Mouse (Mus musculus) neural tube, embryonic 11.5 days (tissue): ENCODE data around the gene Rbpms2. TPM values are rescaled to one million over a fixed set of nuclear protein-coding genes. Genes with fewer than 3 reads are reported as not detected.
"Not testable (repeated sequence)": the region's sequence is repeated elsewhere in the genome, so short reads cannot be mapped to it uniquely, and the experiment has no call there.

Experiments
- ATAC-seq: fragments of 200-750 bp; cut with Nextera tagmentation; 2 replicates; pipeline ENCODE4 v1.8.0; 2017; ENCODE audit warnings: moderate number of reproducible peaks, mild to moderate bottlenecking, moderate TSS enrichment, moderate library complexity; ENCODE audit not compliant: insufficient read depth, low FRiP score, low TSS enrichment
- DNase-seq: peaks from one replicate; pipeline ENCODE4 v3.0.0-alpha.2; 2015; ENCODE audit warnings: low spot score
- H3K27ac ChIP-seq: fragments of 300-500 bp; sonication (generic); 2 replicates; pipeline ENCODE4 v1.5.1; 2014; ENCODE audit warnings: low read depth, mild to moderate bottlenecking, low read length
- H3K27me3 ChIP-seq: fragments of 300-500 bp; sonication (generic); 2 replicates; pipeline ENCODE4 v1.6.1; 2014; ENCODE audit warnings: mild to moderate bottlenecking, low read length, mixed read lengths; ENCODE audit not compliant: control insufficient read depth, insufficient read depth
- H3K36me3 ChIP-seq: fragments of 300-500 bp; sonication (generic); 2 replicates; pipeline ENCODE4 v1.6.1; 2014; ENCODE audit warnings: mild to moderate bottlenecking, low read length, moderate library complexity, mixed read lengths; ENCODE audit not compliant: control insufficient read depth, insufficient read depth
- H3K4me1 ChIP-seq: fragments of 300-500 bp; sonication (generic); 2 replicates; pipeline ENCODE4 v1.6.1; 2014; ENCODE audit warnings: low read length, mixed read lengths; ENCODE audit not compliant: control insufficient read depth, insufficient read depth
- H3K4me2 ChIP-seq: fragments of 300-500 bp; sonication (generic); 2 replicates; pipeline ENCODE4 v1.6.1; 2014; ENCODE audit warnings: low read depth, mild to moderate bottlenecking, moderate library complexity
- H3K4me3 ChIP-seq: fragments of 300-500 bp; sonication (generic); 2 replicates; pipeline ENCODE4 v1.5.1; 2014; ENCODE audit warnings: low read depth, low read length
- H3K9ac ChIP-seq: fragments of 300-500 bp; sonication (generic); 2 replicates; pipeline ENCODE4 v1.6.1; 2014; ENCODE audit warnings: mild to moderate bottlenecking, low read length
- H3K9me3 ChIP-seq: fragments of 300-500 bp; sonication (generic); 2 replicates; pipeline ENCODE4 v1.6.1; 2016; ENCODE audit warnings: low read length; ENCODE audit not compliant: control insufficient read depth
- WGBS: fragments of 180-500 bp; shearing (Covaris S2); extraction: QIAGEN DNeasy Blood & Tissue Kit; methylation state at CpG from one replicate; pipeline ENCODE4 v1.1.7; 2014; 5-methylcytosine and 5-hydroxymethylcytosine counted together
- polyA plus RNA-seq: library from polyadenylated mRNA; unstranded; fragments of >200 nt; fragmentation: Nextera tagmentation; extraction: Ambion mirVana; gene quantifications from 2 replicates; pipeline ENCODE4 v1.2.1, GENCODE M21; 2014

Gene Rbpms2
- polyA plus RNA-seq, 1 experiment from 2014 or later: 20.7 TPM

- no peaks in the 10 kb centered on the region for H3K9me3 ChIP-seq
- DNase-seq (no peak), ATAC-seq (no peak)
- no peaks in the 10 kb centered on the region for H3K36me3 ChIP-seq
- no peak overlapping the region for H3K4me2 ChIP-seq
- H3K9ac ChIP-seq: no peak overlapping the region
- no peak overlapping the region for H3K27ac ChIP-seq
- peaks cover 6% of the 10 kb centered on the region; the same call in 1 of the 2 replicates for H3K4me1 ChIP-seq
- no peaks in the 10 kb centered on the region for H3K27me3 ChIP-seq
- 83% methylated on average over 4 of the region's 4 CpGs for WGBS
- H3K4me3 ChIP-seq: no peak overlapping the region
Measured at GRCm38 (mm10) chr9:65644960-65645359, 15.5 kb downstream of the Rbpms2 start.

DNA sequence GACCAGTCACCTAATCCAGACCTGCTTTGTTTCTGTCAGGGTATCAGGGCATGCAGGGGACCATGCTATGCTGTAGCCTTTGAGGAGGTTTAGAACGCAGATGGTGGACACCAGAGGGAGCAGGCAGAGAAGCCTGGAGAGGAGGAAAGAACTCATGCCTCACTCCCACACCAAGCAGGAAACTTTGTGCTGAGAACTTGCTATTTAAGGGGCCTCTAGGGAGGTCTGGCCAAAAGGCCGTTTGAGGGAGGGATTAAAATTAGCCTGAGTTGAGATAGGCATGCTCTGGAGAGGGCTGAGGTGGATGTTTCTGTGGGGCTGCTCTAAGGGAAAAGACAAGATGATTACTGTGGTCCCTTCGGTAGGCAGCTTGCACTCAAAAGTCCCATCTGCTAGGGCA lies 16.5 kb downstream of the Rbpms2 start:
- no peaks in the 10 kb centered on the region for H3K27me3 ChIP-seq
- DNase-seq (no peak), ATAC-seq (no peak)
- WGBS: 64% methylated on average over 3 of the region's 3 CpGs
- H3K4me3 ChIP-seq: no peak overlapping the region
- H3K9ac ChIP-seq: no peak overlapping the region
- H3K27ac ChIP-seq: no peak overlapping the region
- no peaks in the 10 kb centered on the region for H3K9me3 ChIP-seq
- H3K4me2 ChIP-seq: no peak overlapping the region
- H3K4me1 ChIP-seq: peaks cover 3% of the 10 kb centered on the region; the same call in 1 of the 2 replicates
- no peaks in the 10 kb centered on the region for H3K36me3 ChIP-seq

DNA sequence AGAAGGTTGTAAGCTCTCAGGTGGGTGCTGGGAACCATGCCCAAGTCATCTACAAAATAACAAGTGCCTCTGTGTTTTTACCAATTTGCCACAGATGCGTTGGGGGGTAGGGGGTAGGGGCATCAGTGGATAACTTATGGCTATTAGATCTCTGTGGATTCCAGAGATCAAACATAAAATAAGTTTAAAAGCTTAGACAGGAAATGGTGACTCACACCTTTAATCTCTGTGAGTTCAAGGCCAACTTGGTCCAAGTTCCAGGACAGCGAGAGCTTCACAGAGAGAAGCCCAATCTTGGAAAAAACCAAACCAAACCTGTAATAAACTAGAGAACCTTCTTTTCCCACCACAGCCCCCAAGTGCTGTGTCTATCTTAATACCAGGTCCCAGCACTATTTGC lies 17.3 kb downstream of the Rbpms2 start:
- no peak overlapping the region for H3K4me2 ChIP-seq
- no peaks in the 10 kb centered on the region for H3K9me3 ChIP-seq
- H3K9ac ChIP-seq: no peak overlapping the region
- no peaks in the 10 kb centered on the region; the same call in 1 of the 2 replicates for H3K4me1 ChIP-seq
- WGBS: 91% methylated on average over 2 of the region's 2 CpGs
- H3K27ac ChIP-seq: no peak overlapping the region
- H3K36me3 ChIP-seq: no peaks in the 10 kb centered on the region
- no peak overlapping the region for H3K4me3 ChIP-seq
- DNase-seq: no peak
- ATAC-seq: no peak
- no peaks in the 10 kb centered on the region for H3K27me3 ChIP-seq

- H3K4me2 ChIP-seq: no peak overlapping the region
- H3K36me3 ChIP-seq: no peaks in the 10 kb centered on the region
- no peak overlapping the region for H3K9ac ChIP-seq
- no peak overlapping the region for H3K27ac ChIP-seq
- WGBS: 95% methylated on average over 13 of the region's 13 CpGs
- DNase-seq (no peak), ATAC-seq (no peak)
- H3K9me3 ChIP-seq: no peaks in the 10 kb centered on the region
- no peak overlapping the region for H3K4me3 ChIP-seq
- H3K27me3 ChIP-seq: no peaks in the 10 kb centered on the region
- H3K4me1 ChIP-seq: no peaks in the 10 kb centered on the region
Measured at GRCm38 (mm10) chr9:65648730-65649129, 19.3 kb downstream of the Rbpms2 start.

DNA sequence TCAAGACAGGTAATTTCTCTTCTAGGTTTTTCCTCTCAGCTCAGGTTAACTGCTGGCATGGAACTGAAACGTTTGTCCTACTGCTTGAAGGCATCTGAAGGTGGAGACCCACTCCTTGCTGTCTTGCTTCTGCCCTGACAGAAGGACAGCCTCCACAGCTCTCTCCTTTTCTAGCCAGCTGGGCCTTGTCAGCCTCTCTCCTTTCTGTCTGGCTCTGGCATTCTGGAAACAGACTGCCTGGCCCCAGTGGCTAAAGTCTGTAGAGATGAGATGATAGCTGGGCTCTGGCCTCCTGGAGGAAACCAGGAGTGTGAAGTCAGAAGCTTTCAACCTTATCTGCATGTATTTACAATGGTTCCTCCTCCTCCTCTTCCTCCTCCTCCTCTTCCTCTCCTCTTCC lies 20.5 kb downstream of the Rbpms2 start:
- no peaks in the 10 kb centered on the region for H3K36me3 ChIP-seq
- no peak overlapping the region for H3K4me3 ChIP-seq
- no peak overlapping the region for H3K27ac ChIP-seq
- ATAC-seq (no peak), DNase-seq (no peak)
- no peak overlapping the region for H3K4me2 ChIP-seq
- no peaks in the 10 kb centered on the region for H3K9me3 ChIP-seq
- no peaks in the 10 kb centered on the region for H3K4me1 ChIP-seq
- 73% methylated on average over 1 of the region's 1 CpGs for WGBS
- no peaks in the 10 kb centered on the region for H3K27me3 ChIP-seq
- H3K9ac ChIP-seq: no peak overlapping the region

GRCm38 (mm10) chr9:65651957-65652356 lies 22.5 kb downstream of the Rbpms2 start:
- H3K9me3 ChIP-seq, H3K27ac ChIP-seq, H3K4me3 ChIP-seq, ATAC-seq, DNase-seq, H3K4me2 ChIP-seq, H3K4me1 ChIP-seq, H3K27me3 ChIP-seq, H3K9ac ChIP-seq, H3K36me3 ChIP-seq: not testable (repeated sequence)
- 91% methylated on average over 1 of the region's 1 CpGs for WGBS

GRCm38 (mm10) chr9:65653741-65654140 lies 24.3 kb downstream of the Rbpms2 start:
- H3K9ac ChIP-seq: no peak overlapping the region

DNA sequence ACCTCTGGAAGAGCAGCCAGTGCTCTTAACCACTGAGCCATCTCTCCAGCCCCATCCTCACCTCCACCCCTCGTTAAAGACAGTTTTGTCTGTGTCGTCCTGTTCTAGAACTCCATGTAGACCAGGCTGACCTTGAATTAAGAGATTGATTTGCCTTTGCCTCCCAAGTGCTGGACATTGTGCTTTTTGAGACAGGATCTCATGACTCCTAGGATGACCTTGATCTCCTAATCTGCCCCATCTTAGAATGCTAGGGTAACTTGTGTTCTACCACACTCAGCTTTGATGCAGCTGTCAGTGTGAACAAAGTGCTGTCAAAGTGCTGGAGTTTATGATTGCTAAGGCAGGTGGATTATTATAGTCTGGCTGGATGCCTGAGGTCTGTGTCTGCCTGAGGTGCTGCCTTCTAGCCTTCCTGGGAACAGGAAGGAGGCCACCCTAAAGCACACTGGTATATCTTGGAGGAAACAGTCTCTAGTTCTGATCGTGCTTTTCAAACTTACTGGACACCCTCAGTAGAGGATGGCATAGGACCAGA lies 25.3 kb downstream of the Rbpms2 start:
- Histone ChIP-seq H3K36me3 (no peaks in the 10 kb centered on the region), H3K4me1 (no peaks in the 10 kb centered on the region), H3K4me3 (no peak overlapping the region), H3K27me3 (no peaks in the 10 kb centered on the region), H3K4me2 (no peak overlapping the region), H3K9ac (no peak overlapping the region), H3K9me3 (no peaks in the 10 kb centered on the region), H3K27ac (no peak overlapping the region)
- no peak for ATAC-seq
- 87% methylated on average over 3 of the region's 3 CpGs for WGBS
- DNase-seq: no peak

More at GRCm38 (mm10) chr9:65653741-65654140, 24.3 kb downstream of the Rbpms2 start:
- H3K27me3 ChIP-seq: no peaks in the 10 kb centered on the region
- H3K27ac ChIP-seq: no peak overlapping the region
- 95% methylated on average over 4 of the region's 4 CpGs for WGBS
- no peak overlapping the region for H3K4me3 ChIP-seq
- ATAC-seq (no peak), DNase-seq (no peak)
- no peaks in the 10 kb centered on the region for H3K4me1 ChIP-seq
- H3K9me3 ChIP-seq: no peaks in the 10 kb centered on the region
- H3K4me2 ChIP-seq: no peak overlapping the region
- H3K36me3 ChIP-seq: no peaks in the 10 kb centered on the region

DNA sequence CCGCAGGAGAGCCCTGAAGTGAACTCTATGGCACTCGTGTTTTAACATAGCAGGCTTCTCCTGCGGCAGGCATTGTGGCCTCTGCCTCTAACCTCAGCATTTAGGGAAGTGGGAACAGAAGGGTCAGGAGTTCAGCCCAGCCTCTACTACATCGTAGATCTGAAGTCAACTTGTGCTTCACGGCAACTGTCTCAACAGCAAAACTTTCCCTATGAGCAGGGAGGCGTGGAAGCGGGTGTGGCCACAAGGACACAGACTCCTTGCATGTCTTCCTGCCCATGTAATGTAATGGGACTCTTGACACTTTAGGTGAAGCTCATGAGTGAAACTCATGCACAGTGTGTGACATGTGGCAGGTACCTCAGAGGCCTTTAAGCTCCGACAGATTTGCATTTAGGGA lies 26.1 kb downstream of the Rbpms2 start:
- no peak overlapping the region for H3K27ac ChIP-seq
- H3K4me2 ChIP-seq: no peak overlapping the region
- H3K9me3 ChIP-seq: no peaks in the 10 kb centered on the region
- H3K4me3 ChIP-seq: no peak overlapping the region
- no peaks in the 10 kb centered on the region for H3K27me3 ChIP-seq
- H3K36me3 ChIP-seq: no peaks in the 10 kb centered on the region
- WGBS: 90% methylated on average over 8 of the region's 8 CpGs
- no peaks in the 10 kb centered on the region for H3K4me1 ChIP-seq
- ATAC-seq (no peak), DNase-seq (no peak)
- no peak overlapping the region for H3K9ac ChIP-seq
